Mouse (Mus musculus): ENCODE data around the gene Ttc24.

The Ttc24 gene

GRCm38 (mm10) chr3:88078204-88078603 is at the start of gene Ttc24:
Gene Ttc24 (minus strand): TSS chr3:88078304.
- no peak for DNase-seq (ENCODE audit: low read depth)

DNA sequence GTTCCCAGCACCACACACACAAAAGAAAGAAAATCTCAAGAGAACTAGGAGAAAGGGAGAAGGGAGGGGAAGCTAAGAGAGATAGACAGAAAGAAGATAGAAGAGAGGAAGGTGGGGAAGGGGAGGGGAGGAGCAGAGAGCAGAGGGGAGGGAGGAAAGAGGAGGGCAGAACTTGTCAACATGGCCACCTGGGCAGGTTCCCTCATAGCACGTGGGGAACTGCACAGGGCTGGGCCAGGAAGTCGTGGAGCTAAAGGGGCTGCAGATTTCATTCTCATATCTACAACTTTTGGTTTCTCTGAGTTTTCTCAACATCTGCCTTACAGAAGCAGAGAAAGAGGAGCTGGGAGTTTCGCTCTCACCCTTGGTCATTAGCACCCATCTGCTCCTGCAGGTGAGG is 49.5 kb upstream of the Ttc24 start:
- no peak for DNase-seq (ENCODE audit: low read depth)

DNA sequence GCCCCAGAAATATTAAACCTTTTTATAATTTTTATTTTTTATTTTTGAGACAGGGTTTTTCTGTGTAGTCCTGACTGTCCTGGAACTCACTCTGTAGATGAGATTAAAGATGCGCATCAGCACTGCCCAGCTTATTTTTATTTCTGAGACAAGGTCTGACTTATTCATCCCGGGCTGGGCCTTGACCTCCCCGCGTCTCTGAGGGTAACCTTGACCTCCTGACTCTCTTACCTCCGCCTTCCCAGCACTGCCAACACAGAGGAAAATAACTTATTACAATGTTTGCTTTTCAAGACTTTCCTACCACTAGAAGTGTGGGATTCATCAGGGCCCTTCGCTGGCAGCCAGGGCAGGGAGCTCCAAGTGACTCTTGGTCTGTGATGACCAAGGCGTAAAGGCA is 48.1 kb upstream of the Ttc24 start:
- DNase-seq (ENCODE audit: low read depth), result no peak

DNA sequence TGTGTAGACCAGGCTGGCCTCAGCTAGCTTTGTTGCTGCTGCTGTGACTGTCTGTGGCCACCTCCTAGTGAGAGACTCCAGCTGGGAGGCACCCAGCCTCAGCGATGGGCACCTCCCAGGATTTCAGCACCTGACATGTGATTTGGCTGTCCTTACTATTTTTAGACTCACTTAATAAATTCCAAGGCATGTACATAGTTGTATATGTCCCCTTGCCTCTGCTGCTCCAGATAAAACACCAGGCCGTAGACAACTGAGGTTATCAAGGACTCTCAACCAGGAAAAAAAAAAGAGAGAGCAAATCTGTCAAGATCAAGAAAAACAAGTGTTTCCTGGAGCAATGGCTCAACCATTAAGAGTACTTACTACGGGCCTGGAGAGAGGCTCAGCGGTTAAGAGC is 47.1 kb upstream of the Ttc24 start:
- no peak for DNase-seq (ENCODE audit: low read depth)

GRCm38 (mm10) chr3:88121164-88122131 is 43.3 kb upstream of the Ttc24 start:
- no peak for DNase-seq (ENCODE audit: low read depth)

GRCm38 (mm10) chr3:88120117-88120651 is 42.1 kb upstream of the Ttc24 start:
- DNase-seq (ENCODE audit: low read depth), result no peak

DNA sequence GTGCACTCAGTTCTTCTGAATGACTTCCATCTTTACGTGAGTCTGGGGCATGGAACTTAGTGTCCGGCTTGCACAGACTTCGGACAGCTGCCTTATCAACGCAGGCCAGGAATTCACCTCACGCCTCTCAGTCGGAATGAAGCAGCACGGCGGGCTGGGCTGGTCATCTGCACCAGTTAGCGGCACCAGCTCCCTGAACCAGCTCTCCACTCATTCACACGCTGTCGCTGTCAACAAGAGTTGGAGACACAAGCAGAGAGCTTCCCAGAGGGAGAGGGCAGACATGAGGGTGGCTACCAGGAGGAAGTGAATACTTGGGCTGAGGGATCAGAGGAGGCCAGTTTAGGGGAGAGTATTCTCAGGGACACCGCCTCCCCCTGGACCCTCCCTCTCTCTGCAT is 36.3 kb upstream of the Ttc24 start:
- no peak for DNase-seq (ENCODE audit: low read depth)

GRCm38 (mm10) chr3:88109126-88109525 is 31.0 kb upstream of the Ttc24 start:
- DNase-seq (ENCODE audit: low read depth), result no peak

DNA sequence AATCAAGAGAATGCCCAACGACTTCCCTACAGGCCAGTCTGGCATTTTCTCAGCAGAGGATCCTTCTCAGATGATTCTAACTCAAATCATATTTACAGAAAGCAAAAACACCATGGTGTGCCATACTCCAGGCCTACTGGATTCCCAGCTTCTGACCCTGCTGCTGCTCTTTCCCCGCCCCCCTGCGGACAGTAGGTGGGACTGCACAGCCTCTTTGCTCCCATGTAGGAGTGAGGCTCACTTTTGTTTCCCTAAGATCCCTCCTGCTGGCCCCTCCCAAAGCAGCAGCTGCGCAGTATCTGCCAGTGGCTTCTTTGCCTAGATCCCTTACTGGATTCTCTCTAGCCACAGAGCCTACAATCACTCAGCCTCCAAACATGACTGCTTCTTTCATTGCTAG is 28.0 kb upstream of the Ttc24 start:
- no peak for DNase-seq (ENCODE audit: low read depth)

DNA sequence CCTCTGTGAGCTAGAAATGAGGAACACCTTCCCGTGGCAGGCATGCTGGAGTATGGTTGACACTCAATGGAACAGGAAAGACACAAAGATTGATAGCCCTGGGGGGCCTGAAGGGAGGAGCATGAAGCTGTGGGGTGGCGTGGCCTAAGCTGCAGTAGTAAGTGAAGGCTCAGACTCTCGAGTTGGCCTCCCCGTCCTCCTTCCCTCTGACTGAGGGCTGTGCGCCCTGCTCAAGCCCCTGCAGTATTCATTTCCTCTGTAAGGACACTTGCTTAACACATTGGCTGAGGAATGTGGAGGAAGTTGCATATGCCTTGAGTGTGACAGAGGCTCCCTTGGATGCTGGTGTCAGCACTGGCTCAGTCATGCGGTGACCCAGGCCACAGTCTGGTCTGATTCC is 24.5 kb upstream of the Ttc24 start:
- DNase-seq (ENCODE audit: low read depth), result no peak

- DNase-seq (ENCODE audit: low read depth), result no peak
Measured at GRCm38 (mm10) chr3:88102196-88102595, 24.1 kb upstream of the Ttc24 start.

DNA sequence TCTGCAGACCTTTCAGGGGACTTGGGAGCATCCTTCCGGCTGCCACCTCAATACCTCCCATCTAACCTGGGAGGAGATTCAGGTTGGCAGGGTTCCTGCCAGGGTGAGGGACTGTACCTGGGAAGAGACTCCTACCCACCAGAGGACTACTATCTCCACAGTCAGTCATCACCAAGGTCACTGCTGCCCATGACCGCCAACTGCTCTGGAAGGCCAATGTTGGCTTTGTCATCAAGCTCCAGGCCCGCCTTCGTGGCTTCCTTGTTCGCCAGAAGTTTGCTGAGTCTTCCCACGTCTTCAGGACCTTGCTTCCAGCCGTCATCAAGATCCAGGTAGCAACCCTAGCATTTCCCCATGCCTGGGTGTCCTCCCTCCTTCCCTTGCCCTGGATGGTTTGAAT is 23.6 kb upstream of the Ttc24 start:
- no peak for DNase-seq (ENCODE audit: low read depth)

DNA sequence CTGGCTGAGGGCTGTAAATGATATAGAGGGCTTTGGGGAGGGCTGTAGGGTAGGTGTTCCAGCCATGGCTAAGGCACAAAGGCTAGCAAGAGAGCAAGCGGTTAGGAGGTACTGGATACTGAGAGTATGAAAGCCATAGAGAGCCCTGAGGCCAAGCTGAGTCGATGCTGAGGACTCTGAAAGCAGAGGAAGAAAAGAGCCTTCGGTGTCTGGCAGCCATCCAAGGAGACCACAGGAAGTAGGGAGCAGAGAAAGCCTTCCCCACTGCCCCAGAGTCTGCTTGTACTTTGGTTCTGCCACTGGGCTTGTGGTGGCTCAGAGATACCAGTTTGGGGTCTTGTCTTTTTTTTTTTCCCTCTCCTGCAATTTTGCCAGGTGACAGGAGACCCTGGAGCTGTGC is 22.1 kb upstream of the Ttc24 start:
- no peak for DNase-seq (ENCODE audit: low read depth)

DNA sequence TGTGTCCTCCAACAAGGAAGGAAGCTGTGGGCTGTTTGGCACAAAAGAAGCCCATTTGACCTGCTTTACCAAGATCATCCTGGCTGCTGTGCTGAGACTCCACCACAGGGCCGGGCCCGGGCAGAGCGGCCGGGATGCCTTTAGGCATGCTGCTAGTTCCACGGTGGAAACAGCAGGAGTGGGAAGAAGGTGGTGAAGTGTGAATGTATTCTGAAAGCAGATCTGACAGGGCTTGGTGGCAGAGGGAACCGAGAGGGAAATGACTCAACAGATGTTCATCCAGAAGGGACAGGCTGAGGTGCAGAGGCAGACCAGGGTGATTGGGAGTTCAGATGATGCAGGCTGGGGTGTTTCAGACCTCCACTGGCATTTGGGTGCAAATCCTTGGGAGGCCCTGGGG is 19.6 kb upstream of the Ttc24 start:
- no peak for DNase-seq (ENCODE audit: low read depth)

DNA sequence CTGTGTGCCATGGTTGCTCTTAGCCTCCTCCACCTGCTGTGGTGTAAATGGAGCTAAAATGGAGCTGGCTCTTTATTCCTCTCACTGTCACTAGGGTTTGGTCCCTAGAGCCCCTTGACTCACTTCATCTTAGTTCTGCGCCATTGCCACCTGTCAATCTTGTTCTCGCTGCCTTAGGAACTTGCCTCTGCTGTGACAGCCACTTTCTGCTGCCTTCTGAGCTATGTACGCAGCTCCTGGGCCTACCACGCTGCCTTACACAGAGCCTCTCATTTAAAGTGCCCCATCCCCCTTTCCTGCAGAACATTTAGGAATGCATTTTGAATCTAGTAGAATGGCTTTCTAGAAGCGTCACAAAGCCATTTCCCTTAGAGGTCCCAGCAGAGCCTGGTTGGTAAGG is 16.0 kb upstream of the Ttc24 start:
- no peak for DNase-seq (ENCODE audit: low read depth)

DNA sequence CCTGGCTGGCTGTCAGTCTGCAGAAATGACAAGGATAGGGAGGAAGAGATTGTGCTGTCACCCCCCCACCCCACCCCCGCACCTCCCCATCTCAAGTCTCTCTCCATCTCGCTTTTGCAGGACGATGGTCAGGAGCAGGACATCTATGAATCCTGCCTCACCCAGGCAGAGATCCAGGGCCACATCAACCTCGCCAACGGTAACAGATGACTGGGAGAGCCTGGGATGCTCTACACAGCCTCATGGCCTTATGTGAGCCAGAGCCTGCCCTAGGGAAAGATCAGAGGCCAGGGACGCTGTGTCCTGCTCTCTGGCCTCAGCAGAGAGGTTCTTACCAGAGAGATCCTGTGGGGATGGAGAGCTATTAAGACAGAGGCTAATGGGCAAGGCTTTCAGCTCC is 12.5 kb upstream of the Ttc24 start:
- no peak for DNase-seq (ENCODE audit: low read depth)

- DNase-seq (ENCODE audit: low read depth), result no peak
Measured at GRCm38 (mm10) chr3:88090106-88090505, 12.0 kb upstream of the Ttc24 start.

- DNase-seq (ENCODE audit: low read depth), result no peak
Measured at GRCm38 (mm10) chr3:88087688-88088087, 9.6 kb upstream of the Ttc24 start.

DNA sequence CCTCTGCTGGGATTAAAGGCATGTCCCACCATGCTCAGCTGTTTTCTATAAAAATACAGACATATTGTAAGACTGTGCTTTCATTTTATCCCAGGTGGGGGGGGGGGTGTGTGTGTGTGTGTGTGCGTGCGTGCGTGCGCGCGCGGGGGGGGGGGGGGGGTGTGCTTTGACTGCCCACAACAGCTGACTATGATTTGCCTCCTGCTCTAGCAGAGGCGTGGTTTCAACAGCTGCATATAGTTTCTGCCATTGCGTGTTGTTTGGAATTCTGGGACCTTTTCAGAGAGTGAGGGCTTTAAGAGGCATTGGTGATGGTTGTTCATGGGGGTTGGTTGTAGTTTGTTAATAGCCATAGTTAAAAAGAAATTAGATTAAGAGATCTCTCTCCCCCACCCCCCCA is 7.4 kb upstream of the Ttc24 start:
- no peak for DNase-seq (ENCODE audit: low read depth)

DNA sequence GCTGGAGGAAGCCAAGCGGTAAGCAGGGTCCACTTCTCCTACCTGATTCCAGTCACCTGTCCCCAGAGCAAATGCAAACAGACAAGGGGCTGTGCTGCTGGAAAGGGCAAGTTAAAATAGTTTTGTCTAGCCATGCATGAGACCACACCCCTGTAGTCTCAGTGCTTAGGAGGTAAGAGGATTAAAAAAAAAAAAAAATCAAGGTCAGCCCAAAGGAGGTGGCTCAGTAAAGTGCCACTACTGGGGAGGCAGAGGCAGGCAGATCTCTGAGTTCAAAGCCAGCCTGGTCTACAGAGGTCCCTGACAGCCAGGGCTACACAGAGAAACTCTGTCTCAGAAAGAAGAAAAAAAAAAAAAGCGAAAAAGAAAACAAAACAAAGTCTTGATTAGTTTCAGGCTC is 5.9 kb upstream of the Ttc24 start:
- no peak for DNase-seq (ENCODE audit: low read depth)

DNA sequence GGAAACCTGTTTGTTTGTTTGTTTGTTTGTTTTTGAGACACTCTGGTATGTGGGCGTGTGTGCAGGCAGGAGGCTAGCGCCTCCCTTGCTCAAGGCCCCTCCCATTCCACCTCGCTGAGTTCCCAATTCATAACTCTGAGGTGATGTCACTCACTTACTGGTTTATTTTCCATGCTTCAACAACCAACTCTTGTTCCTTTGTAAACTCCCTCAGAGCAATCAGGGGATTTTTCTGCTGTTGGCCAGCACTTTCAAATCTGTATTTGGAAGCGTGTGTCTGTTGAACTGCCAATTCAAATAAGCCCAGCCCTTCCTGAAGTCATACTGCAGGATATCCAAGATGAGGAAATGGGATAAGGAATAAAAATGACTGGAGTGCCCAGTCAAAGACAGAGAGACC is 4.6 kb upstream of the Ttc24 start:
- peak; percentile 68 for DNase-seq (ENCODE audit: low read depth)

- DNase-seq (ENCODE audit: low read depth), result no peak
Measured at GRCm38 (mm10) chr3:88082224-88082618, 4.1 kb upstream of the Ttc24 start.

GRCm38 (mm10) chr3:88081345-88082223 is 3.5 kb upstream of the Ttc24 start, which contains the start of gene Iqgap3:
Gene Iqgap3 (plus strand): TSS chr3:88081971.
- DNase-seq (ENCODE audit: low read depth), result peak; percentile 78
